Mouse (Mus musculus) bone marrow, adult 2 months (tissue): Measurements from ENCODE around the gene Pcnt.

Experiments used
- CTCF ChIP-seq: fragments of 200-500 bp; IDR thresholded peaks from 2 replicates; pipeline ENCODE4 v1.5.1; 2011; ENCODE audit warnings: low read length, control low read depth; ENCODE audit not compliant: control insufficient read depth, insufficient read depth
- POLR2A ChIP-seq: fragments of 200-500 bp; IDR thresholded peaks from 2 replicates; pipeline ENCODE4 v1.6.1; 2011; ENCODE audit warnings: low read depth, mild to moderate bottlenecking, control low read depth, low read length, borderline replicate concordance; ENCODE audit not compliant: control insufficient read depth

- no peak for TF ChIP-seq CTCF
- TF ChIP-seq POLR2A = no peak
Observed at GRCm38 (mm10) chr10:76408520-76408919, 34.1 kb downstream of the Pcnt start.
